Mouse (Mus musculus) embryonic facial prominence, embryonic 11.5 days (tissue): ENCODE measurements around the gene Morc3. TPM values are rescaled to one million over a fixed set of nuclear protein-coding genes. Genes with fewer than 3 reads are reported as not detected.

ENCODE experiments used
- ATAC-seq: fragments of 200-750 bp; cut with Nextera tagmentation; replicated peaks from 2 replicates; pipeline ENCODE4 v1.8.0; 2017; ENCODE audit warnings: low read depth; ENCODE audit not compliant: insufficient number of reproducible peaks, low FRiP score, low TSS enrichment
- DNase-seq: peaks from one replicate; pipeline ENCODE4 v3.0.0-alpha.2; 2015; ENCODE audit warnings: low spot score
- H3K27ac ChIP-seq: fragments of 300-500 bp; sonication (generic); replicated peaks from 2 replicates; pipeline ENCODE4 v1.5.1; 2014; ENCODE audit warnings: mild to moderate bottlenecking, low read depth, low read length, control low read depth
- H3K27me3 ChIP-seq: fragments of 300-500 bp; sonication (generic); 2 replicates; pipeline ENCODE4 v1.6.1; 2014; ENCODE audit warnings: mild to moderate bottlenecking, low read length, moderate library complexity, mixed read lengths; ENCODE audit not compliant: control insufficient read depth, insufficient read depth
- H3K36me3 ChIP-seq: fragments of 300-500 bp; sonication (generic); replicated peaks from 2 replicates; pipeline ENCODE4 v1.6.1; 2014; ENCODE audit warnings: low read depth, mild to moderate bottlenecking, low read length, moderate library complexity, mixed read lengths; ENCODE audit not compliant: control insufficient read depth, insufficient read depth
- H3K4me1 ChIP-seq: fragments of 300-500 bp; sonication (generic); 2 replicates; pipeline ENCODE4 v1.6.1; 2014; ENCODE audit warnings: low read length, mixed read lengths; ENCODE audit not compliant: control insufficient read depth, insufficient read depth
- H3K4me2 ChIP-seq: fragments of 300-500 bp; sonication (generic); 2 replicates; pipeline ENCODE4 v1.6.1; 2014; ENCODE audit warnings: low read depth, mild to moderate bottlenecking, control low read depth, low read length, moderate library complexity
- H3K4me3 ChIP-seq: fragments of 300-500 bp; sonication (generic); 2 replicates; pipeline ENCODE4 v1.5.1; 2014; ENCODE audit warnings: low read depth, low read length, control low read depth
- H3K9ac ChIP-seq: fragments of 300-500 bp; sonication (generic); replicated peaks from 2 replicates; pipeline ENCODE4 v1.6.1; 2014; ENCODE audit warnings: mild to moderate bottlenecking, control low read depth, low read length
- H3K9me3 ChIP-seq: fragments of 300-500 bp; sonication (generic); replicated peaks from 2 replicates; pipeline ENCODE4 v1.6.1; 2016; ENCODE audit warnings: mild to moderate bottlenecking, low read length, inconsistent platforms, mixed read lengths; ENCODE audit not compliant: control insufficient read depth
- WGBS: fragments of 180-500 bp; shearing (Covaris S2); extraction: QIAGEN DNeasy Blood & Tissue Kit; methylation state at CpG from one replicate; pipeline ENCODE4 v1.1.7; 2014; 5-methylcytosine and 5-hydroxymethylcytosine counted together
- polyA plus RNA-seq: library from polyadenylated mRNA; unstranded; fragments of >200 nt; fragmentation: Nextera tagmentation; extraction: Ambion mirVana; gene quantifications from 2 replicates; pipeline ENCODE4 v1.2.1, GENCODE M21; 2014

The Morc3 gene
- polyA plus RNA-seq, 1 experiment from 2014 or later = 33.2 TPM

DNA sequence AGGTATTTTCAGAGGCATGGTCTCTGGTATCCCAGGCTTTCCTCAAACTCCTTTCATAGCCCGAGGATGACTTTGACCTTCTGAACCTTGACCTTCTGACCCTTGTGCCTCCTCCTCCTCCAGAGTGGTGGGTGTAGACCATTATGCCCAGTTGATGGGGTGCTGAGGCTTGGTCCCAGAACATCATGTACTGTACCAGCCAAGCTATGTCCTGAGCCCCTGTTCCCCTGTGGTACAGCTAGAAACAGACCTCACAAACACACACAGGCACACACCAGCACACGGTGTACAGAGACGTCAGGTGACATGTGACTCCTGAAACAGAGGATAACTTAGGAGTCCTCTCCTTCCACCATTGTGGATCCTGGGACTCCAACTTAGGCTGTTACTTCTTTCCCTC lies 80.9 kb downstream of the Morc3 start:
- no peak overlapping the region for H3K9ac ChIP-seq
- no peak overlapping the region for H3K4me3 ChIP-seq
- no peaks in the 10 kb centered on the region for H3K9me3 ChIP-seq
- H3K4me2 ChIP-seq = no peak overlapping the region
- 60% methylated on average over 3 of the region's 3 CpGs for WGBS
- H3K27ac ChIP-seq = no peak overlapping the region
- H3K27me3 ChIP-seq = no peaks in the 10 kb centered on the region
- H3K4me1 ChIP-seq = no peaks in the 10 kb centered on the region
- ATAC-seq (no peak), DNase-seq (no peak)
- no peaks in the 10 kb centered on the region for H3K36me3 ChIP-seq

GRCm38 (mm10) chr16:93913881-93914576 lies 82.1 kb downstream of the Morc3 start:
- no peak for ATAC-seq
- H3K36me3 ChIP-seq = no peaks in the 10 kb centered on the region
- no peak for DNase-seq
- no peaks in the 10 kb centered on the region for H3K4me1 ChIP-seq
- H3K9ac ChIP-seq = no peak overlapping the region
- no peak overlapping the region for H3K4me3 ChIP-seq
- 79% methylated on average over 10 of the region's 10 CpGs for WGBS
- H3K4me2 ChIP-seq = no peak overlapping the region
- no peak overlapping the region for H3K27ac ChIP-seq
- no peaks in the 10 kb centered on the region for H3K27me3 ChIP-seq
- no peaks in the 10 kb centered on the region for H3K9me3 ChIP-seq

DNA sequence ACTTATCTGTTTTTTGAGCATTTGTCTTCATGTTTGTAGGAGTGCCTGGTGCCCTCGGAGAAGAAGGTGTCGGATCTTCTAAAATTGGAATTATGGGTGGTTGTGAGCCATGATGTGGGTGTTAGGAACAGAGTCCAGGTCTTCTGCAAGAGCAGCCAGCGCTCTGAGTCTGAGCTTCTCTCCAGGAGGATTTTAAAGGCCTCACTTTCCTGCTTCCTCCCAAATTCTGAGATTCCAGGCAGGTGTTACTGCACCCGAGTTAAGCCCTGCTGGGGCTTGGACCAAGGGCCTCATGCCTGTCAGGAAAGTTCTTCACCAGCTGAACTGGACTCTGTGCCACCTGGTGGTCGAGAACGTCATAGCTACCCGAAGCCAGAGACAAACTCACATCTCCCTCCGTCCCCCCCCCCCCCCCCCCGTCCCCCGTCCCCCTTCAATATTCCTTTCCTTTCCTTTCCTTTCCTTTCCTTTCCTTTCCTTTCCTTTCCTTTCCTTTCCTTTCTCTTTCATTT lies 83.5 kb downstream of the Morc3 start:
- DNase-seq = peak; percentile 56
- no peak overlapping the region for H3K4me3 ChIP-seq

DNA sequence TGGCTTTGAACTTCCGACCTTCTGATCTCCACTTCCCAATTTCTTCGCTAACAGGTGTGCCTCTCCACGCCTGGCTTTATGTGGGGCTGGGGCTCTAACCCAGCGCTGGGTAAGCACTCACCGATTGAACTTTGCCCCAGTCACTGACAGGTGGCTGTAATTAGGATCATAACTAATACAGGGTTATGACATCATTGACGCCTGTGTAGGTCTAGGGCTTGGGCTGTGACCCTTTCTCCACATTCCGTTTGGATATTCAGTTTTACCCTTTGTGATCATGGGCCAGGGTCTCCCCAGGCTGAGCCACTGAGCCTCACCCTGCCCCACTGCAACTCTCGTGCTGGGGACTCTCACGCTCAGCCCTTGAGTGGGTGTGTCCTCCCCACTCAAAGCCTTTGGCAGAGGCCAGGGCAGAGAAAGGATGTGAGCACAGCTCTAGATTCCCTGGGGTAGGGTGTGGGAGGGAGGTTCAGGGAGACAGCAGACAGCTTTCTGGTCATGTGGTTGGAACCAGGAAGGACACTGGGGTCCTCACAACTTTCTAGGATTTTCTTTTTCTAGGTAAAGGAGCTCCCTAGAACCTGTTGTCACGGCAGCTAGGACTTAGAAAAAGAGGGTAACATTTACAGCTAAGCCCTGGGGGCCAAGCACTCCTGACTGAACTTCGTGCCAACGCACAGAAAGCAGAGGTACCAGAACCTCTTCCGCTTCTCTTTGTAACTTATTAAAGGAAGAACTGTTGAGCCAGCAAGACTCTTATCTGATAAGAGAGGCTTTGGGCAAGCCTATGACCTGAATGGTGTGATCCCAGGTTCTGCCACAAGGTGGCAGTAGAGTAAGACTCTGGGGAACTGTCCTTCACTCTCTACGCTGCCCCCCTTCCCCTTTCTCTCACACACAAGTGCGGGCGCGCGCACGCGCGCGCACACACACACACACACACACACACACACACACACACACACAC lies 86.1 kb downstream of the Morc3 start:
- 33% methylated on average over 22 of the region's 22 CpGs for WGBS
- ATAC-seq (0 out of 2 replicates have a peak, but pooled peaks have one; percentile 19), DNase-seq (peak; percentile 92)
- Histone ChIP-seq H3K27ac (no peak overlapping the region), H3K4me3 (no peak overlapping the region), H3K27me3 (no peaks in the 10 kb centered on the region), H3K4me2 (no peak overlapping the region; the same call in 1 of the 2 replicates), H3K9ac (no peak overlapping the region; the same call in 1 of the 2 replicates), H3K36me3 (no peaks in the 10 kb centered on the region), H3K9me3 (no peaks in the 10 kb centered on the region), H3K4me1 (no peaks in the 10 kb centered on the region)

More for the DNA sequence above, 83.5 kb downstream of the Morc3 start:
- ATAC-seq = no peak
- WGBS = 37% methylated on average over 8 of the region's 10 CpGs
- H3K27ac ChIP-seq = no peak overlapping the region
- H3K27me3 ChIP-seq = no peaks in the 10 kb centered on the region
- no peaks in the 10 kb centered on the region for H3K36me3 ChIP-seq
- no peaks in the 10 kb centered on the region for H3K4me1 ChIP-seq
- no peaks in the 10 kb centered on the region for H3K9me3 ChIP-seq
- H3K9ac ChIP-seq = no peak overlapping the region
- no peak overlapping the region for H3K4me2 ChIP-seq

DNA sequence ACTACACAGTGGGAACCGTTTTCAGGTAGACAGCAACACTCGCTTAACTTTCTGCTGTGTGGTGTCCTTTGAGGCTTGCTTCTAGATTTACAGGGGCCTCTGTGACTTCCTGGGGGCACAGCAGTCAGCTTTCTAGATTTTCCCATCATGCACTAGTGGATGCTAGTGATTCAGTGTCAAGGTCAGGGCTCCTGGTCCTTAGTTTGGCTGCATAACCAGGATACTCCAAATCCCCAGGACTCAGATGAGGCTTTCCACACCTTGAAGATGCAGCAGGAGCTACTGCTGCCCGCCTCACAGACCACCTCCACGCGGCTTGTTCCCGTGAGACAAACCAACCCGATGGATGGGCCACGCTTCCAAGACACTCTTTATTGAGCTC lies 86.7 kb downstream of the Morc3 start:
- 61% methylated on average over 8 of the region's 8 CpGs for WGBS
- H3K9me3 ChIP-seq = no peaks in the 10 kb centered on the region
- H3K36me3 ChIP-seq = no peaks in the 10 kb centered on the region
- no peak overlapping the region; the same call in 1 of the 2 replicates for H3K4me2 ChIP-seq
- no peak overlapping the region for H3K27ac ChIP-seq
- no peaks in the 10 kb centered on the region for H3K4me1 ChIP-seq
- H3K4me3 ChIP-seq = no peak overlapping the region
- DNase-seq = no peak
- ATAC-seq = 0 out of 2 replicates have a peak, but pooled peaks have one; percentile 14
- H3K9ac ChIP-seq = no peak overlapping the region; the same call in 1 of the 2 replicates
- no peaks in the 10 kb centered on the region for H3K27me3 ChIP-seq

GRCm38 (mm10) chr16:93919189-93919588 lies 87.3 kb downstream of the Morc3 start:
- no peak overlapping the region for H3K4me3 ChIP-seq
- no peak overlapping the region for H3K4me2 ChIP-seq
- DNase-seq (no peak), ATAC-seq (no peak)
- no peaks in the 10 kb centered on the region for H3K36me3 ChIP-seq
- H3K27me3 ChIP-seq = no peaks in the 10 kb centered on the region
- no peak overlapping the region for H3K9ac ChIP-seq
- no peaks in the 10 kb centered on the region for H3K4me1 ChIP-seq
- H3K9me3 ChIP-seq = no peaks in the 10 kb centered on the region
- no peak overlapping the region for H3K27ac ChIP-seq
- 71% methylated on average over 19 of the region's 20 CpGs for whole genome bisulfite sequencing

DNA sequence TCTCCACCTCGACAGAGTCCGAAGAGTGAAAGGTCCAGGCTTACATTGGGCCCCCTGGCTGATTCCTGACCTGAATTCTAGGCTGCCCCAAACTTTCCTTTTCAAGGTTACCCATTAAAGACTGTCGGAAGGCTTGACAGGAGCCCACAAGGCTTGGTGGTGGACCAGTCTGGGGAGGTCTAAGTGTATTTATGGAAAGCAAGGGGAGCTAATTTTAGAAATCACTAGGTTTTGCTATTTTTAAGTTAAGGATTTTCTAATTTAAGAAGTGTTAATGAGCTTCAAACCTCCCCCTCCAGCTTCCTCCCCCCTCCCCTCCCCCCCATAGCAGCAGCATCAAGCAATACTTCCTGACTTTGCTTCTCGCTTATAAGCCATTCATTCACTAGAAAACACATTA lies 88.8 kb downstream of the Morc3 start:
- H3K4me1 ChIP-seq = no peaks in the 10 kb centered on the region
- no peak overlapping the region for H3K4me2 ChIP-seq
- no peaks in the 10 kb centered on the region for H3K27me3 ChIP-seq
- H3K9me3 ChIP-seq = no peaks in the 10 kb centered on the region
- DNase-seq = no peak
- no peak for ATAC-seq
- WGBS = 60% methylated on average over 4 of the region's 4 CpGs
- H3K4me3 ChIP-seq = no peak overlapping the region
- H3K27ac ChIP-seq = no peak overlapping the region
- no peak overlapping the region for H3K9ac ChIP-seq
- H3K36me3 ChIP-seq = no peaks in the 10 kb centered on the region
